Mouse (Mus musculus) forebrain, embryonic 16.5 days (tissue): ENCODE measurements at regions not wholly inside any gene's neighbourhood (a gene's known extent, or its start where the extent isn't known, plus 50 kb on each side); places are given as distances from the start of the nearest gene placed in this dataset.
"Not testable (repeated sequence)": the region's sequence is repeated elsewhere in the genome, so short reads cannot be mapped to it uniquely, and the experiment has no call there.

Experiments used
- ATAC-seq: fragments of 200-750 bp; cut with Nextera tagmentation; 2 replicates; pipeline ENCODE4 v1.8.0; 2017; ENCODE audit warnings: mild to moderate bottlenecking, moderate library complexity
- H3K27ac ChIP-seq: fragments of 300-500 bp; sonication (generic); 2 replicates; pipeline ENCODE4 v1.5.1; 2014; ENCODE audit warnings: low read length, control low read depth
- H3K27me3 ChIP-seq: fragments of 300-500 bp; sonication (generic); replicated peaks from 2 replicates; pipeline ENCODE4 v1.6.1; 2014; ENCODE audit warnings: low read length; ENCODE audit not compliant: control insufficient read depth, insufficient read depth
- H3K36me3 ChIP-seq: fragments of 300-500 bp; sonication (generic); 2 replicates; pipeline ENCODE4 v1.6.1; 2014; ENCODE audit not compliant: control insufficient read depth, insufficient read depth
- H3K4me1 ChIP-seq: fragments of 300-500 bp; sonication (generic); replicated peaks from 2 replicates; pipeline ENCODE4 v1.6.1; 2014; ENCODE audit warnings: low read length; ENCODE audit not compliant: control insufficient read depth, insufficient read depth
- H3K4me2 ChIP-seq: fragments of 300-500 bp; sonication (generic); 2 replicates; pipeline ENCODE4 v1.6.1; 2014; ENCODE audit warnings: mild to moderate bottlenecking, low read length, control low read depth
- H3K4me3 ChIP-seq: fragments of 300-500 bp; sonication (generic); replicated peaks from 2 replicates; pipeline ENCODE4 v1.5.1; 2014; ENCODE audit warnings: mild to moderate bottlenecking, low read length, control low read depth
- H3K9ac ChIP-seq: fragments of 300-500 bp; sonication (generic); replicated peaks from 2 replicates; pipeline ENCODE4 v1.6.1; 2014; ENCODE audit warnings: low read depth, low read length, control low read depth
- H3K9me3 ChIP-seq: fragments of 300-500 bp; sonication (generic); 2 replicates; pipeline ENCODE4 v1.6.1; 2016; ENCODE audit warnings: low read length; ENCODE audit not compliant: control insufficient read depth
- WGBS: fragments of 180-500 bp; shearing (Covaris S2); extraction: QIAGEN DNeasy Blood & Tissue Kit; methylation state at CpG from one replicate; pipeline ENCODE4 v1.1.7; 2014; 5-methylcytosine and 5-hydroxymethylcytosine counted together

GRCm38 (mm10) chr17:94866630-94867029 lies 116.8 kb upstream of the Mettl4 start:
- 100% methylated on average over 1 of the region's 1 CpGs for WGBS
- ATAC-seq, result no peak

GRCm38 (mm10) chr17:94864531-94865318 lies 114.9 kb upstream of the Mettl4 start:
- peak overlapping the region; percentile 68 for H3K4me2 ChIP-seq
- not testable (repeated sequence) for H3K9me3 ChIP-seq, H3K27me3 ChIP-seq, H3K27ac ChIP-seq, H3K4me1 ChIP-seq, H3K36me3 ChIP-seq
- 15% methylated on average over 21 of the region's 21 CpGs for WGBS
- peak overlapping the region; percentile 57 for H3K9ac ChIP-seq
- peak overlapping the region; percentile 50 for H3K4me3 ChIP-seq
- peak; percentile 99 for ATAC-seq

More at GRCm38 (mm10) chr17:94866630-94867029, 116.8 kb upstream of the Mettl4 start:
- H3K4me1 ChIP-seq, result no peaks in the 10 kb centered on the region
- no peaks in the 10 kb centered on the region for H3K9me3 ChIP-seq
- H3K4me2 ChIP-seq, result no peak overlapping the region
- H3K36me3 ChIP-seq, result no peaks in the 10 kb centered on the region
- no peaks in the 10 kb centered on the region for H3K27me3 ChIP-seq
- no peak overlapping the region for H3K27ac ChIP-seq
- no peak overlapping the region for H3K4me3 ChIP-seq
- no peak overlapping the region for H3K9ac ChIP-seq

GRCm38 (mm10) chr17:94854698-94855097 lies 104.9 kb upstream of the Mettl4 start:
- not testable (repeated sequence) for H3K9me3 ChIP-seq, ATAC-seq, H3K4me3 ChIP-seq, H3K27me3 ChIP-seq, H3K9ac ChIP-seq, H3K27ac ChIP-seq, H3K4me2 ChIP-seq, H3K4me1 ChIP-seq, H3K36me3 ChIP-seq
- WGBS, result 89% methylated on average over 4 of the region's 4 CpGs

GRCm38 (mm10) chr17:94834446-94835117 lies 84.8 kb upstream of the Mettl4 start:
- Histone ChIP-seq H3K36me3 (peaks cover 6% of the 10 kb centered on the region; the same call in 1 of the 2 replicates), H3K4me3 (peak overlapping the region; percentile 83), H3K9ac (peak overlapping the region; percentile 75), H3K4me1 (peaks cover 11% of the 10 kb centered on the region), H3K4me2 (peak overlapping the region; percentile 81), H3K9me3 (peaks cover 3% of the 10 kb centered on the region), H3K27me3 (no peaks in the 10 kb centered on the region), H3K27ac (peak overlapping the region; percentile 77)
- 1% methylated on average over 20 of the region's 20 CpGs for whole genome bisulfite sequencing
- peak; percentile 99 for ATAC-seq

GRCm38 (mm10) chr17:94834067-94834445 lies 84.2 kb upstream of the Mettl4 start:
- Histone ChIP-seq H3K27ac (peak overlapping the region; percentile 77), H3K4me1 (peaks cover 11% of the 10 kb centered on the region), H3K4me3 (peak overlapping the region; percentile 83), H3K9ac (peak overlapping the region; percentile 75), H3K4me2 (peak overlapping the region; percentile 81)
- H3K36me3 ChIP-seq, H3K27me3 ChIP-seq, H3K9me3 ChIP-seq, ATAC-seq: not testable (repeated sequence)
- WGBS, result 4% methylated on average over 9 of the region's 9 CpGs

- ATAC-seq, H3K4me2 ChIP-seq, H3K36me3 ChIP-seq, H3K9ac ChIP-seq, H3K4me3 ChIP-seq, H3K27ac ChIP-seq, H3K27me3 ChIP-seq, H3K4me1 ChIP-seq: not testable (repeated sequence)
- 86% methylated on average over 1 of the region's 1 CpGs for WGBS
- peaks cover 21% of the 10 kb centered on the region for H3K9me3 ChIP-seq
These were observed 76.6 kb upstream of the Mettl4 start for GRCm38 (mm10) chr17:94826415-94826814.

GRCm38 (mm10) chr17:94808758-94809157 lies 58.9 kb upstream of the Mettl4 start:
- Histone ChIP-seq H3K9ac (no peak overlapping the region), H3K27me3 (no peaks in the 10 kb centered on the region), H3K4me2 (no peak overlapping the region), H3K4me1 (no peaks in the 10 kb centered on the region), H3K27ac (no peak overlapping the region), H3K36me3 (peaks cover 8% of the 10 kb centered on the region; the same call in 1 of the 2 replicates), H3K4me3 (no peak overlapping the region), H3K9me3 (peaks cover 14% of the 10 kb centered on the region)
- ATAC-seq, result no peak
